Mouse (Mus musculus) ES-Bruce4 (cell line): ENCODE results near the gene Irx5. TPM values are rescaled to one million over a fixed set of nuclear protein-coding genes. Genes with fewer than 3 reads are reported as not detected.

Experiments
- H3K27ac ChIP-seq: 2 replicates; pipeline ENCODE4 v1.5.1; 2012; ENCODE audit warnings: low read length, inconsistent platforms; ENCODE audit not compliant: insufficient read depth
- H3K27me3 ChIP-seq: 2 replicates; pipeline ENCODE4 v1.6.1; 2012; ENCODE audit warnings: mild to moderate bottlenecking, low read length, inconsistent platforms; ENCODE audit not compliant: control insufficient read depth, poor library complexity, insufficient read depth, severe bottlenecking
- H3K36me3 ChIP-seq: 2 replicates; pipeline ENCODE4 v1.6.1; 2012; ENCODE audit warnings: inconsistent platforms, mild to moderate bottlenecking, low read length, moderate library complexity; ENCODE audit not compliant: control insufficient read depth, poor library complexity, insufficient read depth, severe bottlenecking
- H3K4me1 ChIP-seq: one replicate; pipeline ENCODE4 v1.8.1; 2011; ENCODE audit warnings: low read length; ENCODE audit not compliant: control insufficient read depth, insufficient read depth
- H3K4me3 ChIP-seq: 2 replicates; pipeline ENCODE4 v1.5.1; 2011; ENCODE audit warnings: low read depth, mild to moderate bottlenecking, low read length
- H3K9ac ChIP-seq: 2 replicates; pipeline ENCODE4 v1.6.1; 2012; ENCODE audit warnings: low read depth, mild to moderate bottlenecking, inconsistent platforms; ENCODE audit not compliant: poor library complexity, severe bottlenecking
- H3K9me3 ChIP-seq: replicated peaks from 2 replicates; pipeline ENCODE4 v1.6.1; 2012; ENCODE audit warnings: mild to moderate bottlenecking, low read length, inconsistent platforms; ENCODE audit not compliant: control insufficient read depth, poor library complexity, insufficient read depth, severe bottlenecking
- CTCF ChIP-seq: IDR thresholded peaks from one replicate; pipeline ENCODE4 v1.8.1; 2011; ENCODE audit warnings: low read depth, low read length
- EP300 ChIP-seq: IDR thresholded peaks from 2 replicates; pipeline ENCODE4 v1.6.1; 2011; ENCODE audit warnings: low read depth, low read length; ENCODE audit not compliant: insufficient read depth
- POLR2A ChIP-seq: IDR thresholded peaks from one replicate; pipeline ENCODE4 v1.8.1; 2011; ENCODE audit warnings: low read length; ENCODE audit not compliant: insufficient read depth
- polyA plus RNA-seq: library from polyadenylated mRNA; stranded (reverse); fragments of >200 nt; gene quantifications from 2 replicates; pipeline ENCODE4 v1.2.4, GENCODE M21; 2011; ENCODE audit warnings: low read depth; ENCODE audit not compliant: missing spikeins, insufficient read depth, insufficient read length

The Irx5 gene
- polyA plus RNA-seq, 1 experiment, result 0.25 TPM

DNA sequence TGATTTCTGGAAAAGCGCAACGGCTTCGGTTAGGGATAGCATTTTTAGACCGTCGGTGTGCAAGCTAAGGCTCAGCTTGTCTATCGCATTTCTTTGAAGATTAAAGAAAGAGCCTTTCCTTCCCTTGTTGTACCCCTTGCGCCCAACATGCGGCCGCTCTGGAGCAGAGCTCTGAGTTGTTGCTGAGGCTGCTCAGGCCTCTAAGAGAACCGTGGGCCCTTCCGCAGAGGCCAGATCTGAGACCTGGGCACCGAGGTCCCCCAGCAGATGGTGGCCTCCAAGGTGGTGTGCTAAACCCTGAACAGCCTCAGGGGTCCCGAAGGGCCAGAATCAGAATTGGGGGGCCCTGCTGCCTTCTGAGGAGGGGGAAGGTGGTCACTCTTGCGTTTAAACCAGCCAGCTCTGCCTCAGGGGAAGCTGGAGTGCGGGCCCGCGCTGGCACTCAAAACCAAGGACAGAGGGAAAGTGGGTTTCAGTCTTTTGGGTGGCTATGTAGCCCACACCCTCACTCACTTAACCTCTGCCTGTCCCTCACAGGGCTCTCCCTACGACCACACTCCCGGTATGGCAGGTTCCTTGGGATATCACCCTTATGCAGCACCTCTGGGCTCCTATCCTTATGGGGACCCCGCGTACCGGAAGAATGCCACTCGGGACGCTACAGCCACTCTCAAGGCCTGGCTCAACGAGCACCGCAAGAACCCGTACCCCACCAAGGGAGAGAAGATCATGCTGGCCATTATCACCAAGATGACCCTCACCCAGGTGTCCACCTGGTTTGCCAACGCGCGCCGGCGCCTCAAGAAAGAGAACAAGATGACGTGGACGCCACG, 1.8 kb downstream of the Irx5 start:
- Histone ChIP-seq H3K36me3 (no peaks in the 10 kb centered on the region), H3K9ac (peak overlapping the region; percentile 92; the same call in 1 of the 2 replicates), H3K27me3 (peaks cover 53% of the 10 kb centered on the region), H3K9me3 (no peaks in the 10 kb centered on the region), H3K4me1 (no peaks in the 10 kb centered on the region), H3K4me3 (0 out of 2 replicates have a peak overlapping the region, but pooled peaks have one; percentile 6), H3K27ac (no peak overlapping the region)
- TF ChIP-seq CTCF (no peak), EP300 (no peak), POLR2A (no peak)

DNA sequence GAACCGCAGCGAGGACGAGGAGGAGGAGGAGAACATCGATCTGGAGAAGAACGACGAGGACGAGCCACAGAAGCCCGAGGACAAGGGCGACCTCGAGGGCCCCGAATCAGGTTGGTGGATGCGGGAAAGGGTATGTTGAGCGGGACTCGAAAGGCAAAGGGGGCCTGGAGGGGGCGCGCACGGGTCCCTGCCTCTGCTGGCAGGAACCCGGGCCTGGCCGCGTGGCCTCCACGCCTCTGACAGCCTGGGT, 2.3 kb downstream of the Irx5 start:
- Histone ChIP-seq H3K4me1 (no peaks in the 10 kb centered on the region), H3K27ac (no peak overlapping the region), H3K36me3 (no peaks in the 10 kb centered on the region), H3K27me3 (peaks cover 56% of the 10 kb centered on the region), H3K9me3 (no peaks in the 10 kb centered on the region), H3K4me3 (0 out of 2 replicates have a peak overlapping the region, but pooled peaks have one; percentile 38), H3K9ac (peak overlapping the region; percentile 36)
- TF ChIP-seq EP300 (no peak), POLR2A (no peak), CTCF (no peak)

DNA sequence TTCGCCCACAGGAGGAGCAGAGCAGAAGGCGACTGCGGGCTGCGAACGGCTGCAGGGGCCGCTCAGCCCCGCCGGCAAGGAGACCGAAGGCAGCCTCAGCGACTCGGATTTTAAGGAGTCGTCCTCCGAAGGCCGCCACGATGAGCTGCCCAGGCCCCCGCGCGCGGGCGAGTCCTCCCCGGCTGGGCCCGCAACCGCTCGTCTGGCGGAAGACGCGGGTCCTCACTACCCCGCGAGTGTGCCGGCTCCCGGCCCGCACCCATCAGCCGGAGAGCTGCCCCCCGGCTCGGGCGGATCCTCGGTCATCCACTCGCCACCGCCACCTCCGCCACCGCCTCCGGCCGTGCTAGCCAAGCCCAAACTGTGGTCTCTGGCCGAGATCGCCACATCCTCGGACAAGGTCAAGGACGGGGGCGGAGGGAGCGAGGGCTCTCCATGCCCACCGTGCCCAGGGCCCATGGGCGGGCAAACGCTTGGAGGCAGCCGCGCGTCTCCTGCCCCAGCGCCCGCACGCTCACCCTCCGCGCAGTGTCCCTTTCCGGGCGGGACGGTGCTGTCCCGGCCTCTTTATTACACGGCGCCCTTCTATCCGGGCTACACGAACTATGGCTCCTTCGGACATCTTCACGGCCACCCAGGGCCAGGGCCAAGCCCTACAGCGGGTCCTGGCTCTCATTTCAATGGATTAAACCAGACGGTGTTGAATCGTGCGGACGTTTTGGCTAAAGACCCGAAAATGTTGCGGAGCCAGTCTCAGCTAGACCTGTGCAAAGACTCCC, 2.8 kb downstream of the Irx5 start:
- no peak overlapping the region for H3K27ac ChIP-seq
- no peaks in the 10 kb centered on the region for H3K9me3 ChIP-seq

DNA sequence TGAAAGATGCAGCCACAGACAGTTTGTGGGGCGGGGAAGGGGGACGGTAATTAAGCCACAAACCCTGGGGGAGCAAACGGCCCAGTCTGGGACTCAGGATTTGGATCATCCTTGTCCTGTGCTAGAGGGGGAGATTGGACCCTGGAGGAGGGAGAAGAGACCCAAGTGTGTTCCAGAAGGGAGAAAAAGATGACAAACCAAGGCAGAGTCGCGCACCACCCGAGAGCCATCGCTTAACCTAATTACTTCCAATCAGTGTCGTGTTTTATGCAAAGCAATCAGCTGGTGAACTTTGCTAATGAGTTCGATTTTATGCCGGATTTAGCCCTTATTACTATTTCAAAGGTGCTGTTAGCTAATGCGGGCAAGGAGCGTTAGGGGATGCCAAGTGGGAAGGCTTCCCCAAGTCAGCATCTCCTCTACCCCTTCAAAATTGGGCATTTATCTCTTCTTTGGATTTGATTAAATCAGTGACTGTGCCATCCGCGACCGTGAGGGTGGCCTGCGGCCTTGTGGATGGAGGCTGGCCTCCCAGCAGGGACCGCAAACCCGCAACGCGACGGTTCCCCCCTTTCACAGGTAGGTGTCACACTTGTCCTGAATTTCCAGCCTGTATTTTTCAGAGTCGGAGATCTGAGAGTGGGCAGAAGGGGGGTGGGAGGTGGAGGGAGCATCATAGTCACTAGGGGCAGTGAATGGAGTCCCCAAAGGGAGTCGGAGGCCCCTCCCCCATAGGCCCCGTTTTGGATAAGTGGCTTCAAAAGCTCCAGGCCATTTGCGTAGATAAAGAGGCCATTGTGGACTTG, 4.3 kb downstream of the Irx5 start:
- Histone ChIP-seq H3K4me1 (no peaks in the 10 kb centered on the region), H3K27ac (no peak overlapping the region), H3K9me3 (no peaks in the 10 kb centered on the region), H3K9ac (no peak overlapping the region), H3K36me3 (no peaks in the 10 kb centered on the region), H3K27me3 (peaks cover 65% of the 10 kb centered on the region), H3K4me3 (no peak overlapping the region)
- no peak for TF ChIP-seq EP300
- peak; percentile 50 for TF ChIP-seq CTCF
- no peak for TF ChIP-seq POLR2A

More for the DNA sequence above, 2.8 kb downstream of the Irx5 start:
- Histone ChIP-seq H3K36me3 (no peaks in the 10 kb centered on the region), H3K9ac (peak overlapping the region; percentile 36), H3K27me3 (peaks cover 57% of the 10 kb centered on the region), H3K4me1 (no peaks in the 10 kb centered on the region), H3K4me3 (peak overlapping the region; percentile 38)
- TF ChIP-seq CTCF (no peak), POLR2A (no peak), EP300 (no peak)

DNA sequence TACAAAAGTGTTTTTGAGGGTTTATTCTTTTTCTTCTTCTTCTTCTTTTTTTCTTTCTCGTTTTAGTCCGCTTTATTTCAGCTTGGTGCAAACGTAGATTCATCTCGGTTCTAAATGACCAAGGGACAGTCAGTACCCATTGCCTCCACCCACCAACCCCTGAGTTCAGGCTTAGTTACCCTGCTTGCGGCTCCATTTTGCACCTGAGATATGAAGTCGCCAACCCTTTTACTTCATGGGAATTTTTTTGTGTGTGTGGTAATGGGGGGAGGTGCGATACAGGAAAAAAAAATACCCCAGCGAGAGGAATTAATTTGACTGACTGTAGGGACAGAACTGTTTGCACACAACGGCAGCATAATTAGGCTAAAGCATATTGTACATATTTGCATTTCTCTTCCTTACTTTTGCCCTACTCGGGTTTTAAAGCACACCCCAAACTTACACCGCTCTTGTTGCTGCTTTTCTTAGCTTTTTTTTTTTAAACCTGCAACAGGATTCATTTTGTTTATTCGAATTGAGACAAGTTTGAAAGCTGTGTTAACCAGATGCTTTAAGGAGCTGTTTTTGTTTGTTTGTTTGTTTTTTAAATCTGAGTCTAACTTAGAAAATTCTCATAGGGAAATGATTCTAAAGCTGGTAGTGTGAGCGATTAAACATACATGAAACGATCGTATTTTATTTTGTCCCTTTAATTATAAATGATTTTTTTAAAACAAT, 5.1 kb downstream of the Irx5 start:
- no peak overlapping the region for H3K9ac ChIP-seq
- H3K4me3 ChIP-seq, result no peak overlapping the region
- TF ChIP-seq EP300 (no peak), POLR2A (no peak), CTCF (no peak)
- no peaks in the 10 kb centered on the region for H3K9me3 ChIP-seq
- peaks cover 61% of the 10 kb centered on the region for H3K27me3 ChIP-seq
- H3K36me3 ChIP-seq, result no peaks in the 10 kb centered on the region
- no peaks in the 10 kb centered on the region for H3K4me1 ChIP-seq
- no peak overlapping the region for H3K27ac ChIP-seq
